Mouse (Mus musculus): ENCODE data around the gene Cux2.

Gene Cux2

DNA sequence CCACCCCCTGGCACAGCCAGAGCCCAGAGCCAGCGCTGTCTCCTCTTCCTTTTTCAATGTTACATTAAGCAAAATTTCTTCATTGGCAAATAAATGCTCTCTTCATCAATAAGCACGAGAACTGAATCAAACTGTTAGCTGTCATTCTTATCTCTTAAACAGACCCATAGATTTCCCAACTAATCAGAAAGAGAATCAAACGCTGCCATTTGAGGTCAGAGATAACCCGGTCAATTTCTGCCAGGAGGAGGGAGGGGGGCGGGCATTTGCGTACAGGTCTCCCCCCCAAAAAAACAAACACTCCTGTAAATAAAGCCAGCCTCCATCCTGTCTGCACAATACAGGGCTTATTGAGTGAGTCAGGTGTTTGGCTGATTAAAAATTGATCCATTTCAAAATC, 33.2 kb downstream of the Cux2 start:
- no peak for DNase-seq (ENCODE audit: low spot score in 2 of 2)

DNA sequence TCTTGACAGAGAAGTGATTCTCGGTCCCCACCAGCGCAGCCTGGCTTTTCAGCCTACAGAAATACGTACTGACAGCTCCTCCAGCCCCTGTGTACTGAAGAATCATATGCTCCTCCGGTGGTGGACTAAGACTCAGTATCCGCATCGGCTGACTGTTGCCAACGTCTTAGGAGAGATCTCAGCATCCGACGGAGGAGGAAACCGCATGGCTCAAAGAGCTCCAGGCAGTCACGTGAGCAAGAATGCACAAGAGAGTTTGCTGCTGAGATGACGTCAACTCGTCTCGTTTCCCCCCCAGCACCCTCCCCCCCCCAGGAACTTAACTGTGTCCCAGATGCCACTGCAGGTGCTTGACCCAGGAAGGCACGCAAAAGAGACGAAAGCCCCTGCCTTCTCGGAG, 34.8 kb downstream of the Cux2 start:
- no peak for DNase-seq (ENCODE audit: low spot score in 2 of 2)

DNA sequence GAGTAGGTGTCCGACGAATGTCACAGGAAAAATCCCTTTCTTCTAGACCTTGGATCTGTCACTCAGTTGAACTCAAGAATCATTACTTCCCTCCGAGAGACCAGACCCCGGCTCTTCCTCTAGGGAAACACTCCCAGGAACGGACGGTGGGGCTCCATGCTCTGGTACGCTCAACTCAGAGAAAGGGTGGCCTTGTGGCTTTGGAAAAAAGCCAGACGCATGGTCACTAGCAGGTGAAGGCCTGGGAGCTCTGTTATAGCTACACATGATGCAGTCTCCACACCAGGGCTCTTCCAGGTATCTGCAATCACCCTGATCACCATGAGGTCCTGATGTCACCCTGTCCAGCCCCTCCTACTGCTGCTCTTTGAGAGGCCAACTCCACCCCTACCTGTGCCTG, 35.2 kb downstream of the Cux2 start:
- DNase-seq (ENCODE audit: low spot score in 2 of 2) = no peak

DNA sequence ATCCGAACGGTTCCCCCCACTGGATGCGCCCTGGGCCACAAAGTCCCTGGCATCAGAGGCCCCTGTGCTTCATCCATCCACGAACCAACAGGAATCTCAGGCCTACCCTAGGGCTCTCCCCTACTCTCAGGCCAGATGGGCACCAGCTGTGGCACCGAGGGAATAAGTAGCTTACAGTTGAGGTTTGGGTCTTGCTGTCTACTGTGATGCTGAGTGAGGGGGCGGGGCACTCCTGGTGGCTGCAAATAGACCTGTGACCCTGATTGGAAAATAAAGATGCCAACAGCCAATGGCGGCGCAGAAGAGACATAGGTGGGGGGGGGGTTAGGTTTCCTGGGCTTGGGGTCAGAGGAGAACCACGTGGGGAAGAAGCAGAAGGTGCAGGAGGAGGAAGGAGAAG, 38.6 kb downstream of the Cux2 start:
- DNase-seq (ENCODE audit: low spot score in 2 of 2) = no peak

DNA sequence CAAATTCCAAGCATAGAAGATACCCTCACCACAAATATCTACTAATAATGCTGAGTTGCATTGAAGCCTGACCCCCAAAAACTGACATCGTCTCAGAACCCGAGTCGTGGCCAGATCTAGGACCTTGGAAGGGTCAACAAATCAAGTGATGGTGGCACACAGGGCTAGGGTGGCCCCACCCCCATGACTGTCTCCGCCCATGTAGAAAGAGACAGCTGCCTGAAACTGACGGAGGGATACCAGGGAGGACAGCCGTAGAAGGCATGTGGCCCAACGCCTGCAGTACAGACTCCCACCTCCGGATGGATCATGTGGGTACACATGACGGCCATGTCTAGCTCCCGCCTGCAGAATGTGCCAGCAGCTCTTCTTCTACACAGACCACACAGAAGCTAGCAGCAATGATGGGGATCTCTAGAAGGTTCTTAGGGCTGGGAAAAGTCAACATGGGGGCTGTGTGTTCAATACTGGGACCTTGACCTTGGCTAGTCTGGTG, 41.9 kb downstream of the Cux2 start:
- DNase-seq (ENCODE audit: low spot score in 2 of 2) = no peak

DNA sequence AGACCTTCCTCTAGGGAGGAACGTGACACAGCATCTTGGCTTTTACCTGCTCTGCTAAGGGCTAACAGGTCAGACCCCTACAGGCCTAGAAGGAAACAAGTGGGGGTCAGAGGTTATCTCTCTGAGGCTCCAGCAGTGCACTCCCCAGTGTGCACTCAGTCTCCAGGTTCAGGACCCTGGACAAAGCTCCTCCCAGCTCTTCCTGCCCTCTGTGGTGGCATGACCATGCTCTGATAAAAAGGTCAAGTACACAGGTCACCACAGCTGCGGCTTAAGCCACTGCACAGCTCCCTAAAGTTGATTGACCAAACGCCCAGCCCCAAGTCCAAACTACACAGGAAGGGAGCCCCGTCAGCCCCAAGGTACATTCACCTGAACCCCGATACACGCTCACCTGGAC, 46.4 kb downstream of the Cux2 start:
- peak in 1 of 2 experiments; percentile 4 for DNase-seq (ENCODE audit: low spot score in 2 of 2)

DNA sequence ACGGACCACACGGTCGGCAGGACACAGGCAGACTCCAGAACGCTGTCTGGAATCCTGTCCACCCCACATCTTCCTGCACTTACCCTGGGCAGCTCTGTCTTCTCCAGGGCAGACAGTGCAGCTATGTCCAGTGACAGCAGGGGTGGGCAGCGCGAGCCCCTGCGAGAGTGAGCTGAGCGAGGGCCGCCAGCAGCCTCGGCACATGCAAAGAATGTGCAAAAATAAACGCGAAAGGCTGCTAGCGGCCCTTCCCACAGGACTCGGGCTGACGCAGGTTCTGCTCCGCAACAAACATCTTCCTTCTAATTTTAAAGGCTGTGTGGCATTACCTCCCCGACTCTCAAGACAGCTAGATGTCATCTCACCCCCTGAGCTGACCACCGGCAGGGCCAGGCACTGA, 47.8 kb downstream of the Cux2 start:
- no peak for DNase-seq (ENCODE audit: low spot score in 2 of 2)

DNA sequence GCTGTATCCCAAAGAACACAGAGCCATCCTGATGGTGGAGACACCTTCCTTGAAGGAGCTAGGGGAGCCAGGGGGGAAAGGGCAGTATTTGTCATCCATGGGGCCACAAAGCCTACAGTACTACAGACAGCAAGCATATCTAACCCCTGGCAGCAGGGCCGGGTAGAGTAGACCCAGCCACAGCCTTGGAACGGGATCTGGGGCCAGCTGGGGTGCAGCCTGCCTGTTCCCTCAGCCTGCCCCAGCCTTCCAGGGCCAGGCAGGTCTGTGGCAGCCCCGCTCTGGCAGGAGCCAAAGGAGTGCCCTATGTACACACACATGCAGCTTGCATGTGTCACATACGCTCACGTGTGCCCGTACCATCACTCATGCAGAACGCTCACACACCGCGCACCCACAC, 48.6 kb downstream of the Cux2 start:
- DNase-seq (ENCODE audit: low spot score in 2 of 2) = no peak

DNA sequence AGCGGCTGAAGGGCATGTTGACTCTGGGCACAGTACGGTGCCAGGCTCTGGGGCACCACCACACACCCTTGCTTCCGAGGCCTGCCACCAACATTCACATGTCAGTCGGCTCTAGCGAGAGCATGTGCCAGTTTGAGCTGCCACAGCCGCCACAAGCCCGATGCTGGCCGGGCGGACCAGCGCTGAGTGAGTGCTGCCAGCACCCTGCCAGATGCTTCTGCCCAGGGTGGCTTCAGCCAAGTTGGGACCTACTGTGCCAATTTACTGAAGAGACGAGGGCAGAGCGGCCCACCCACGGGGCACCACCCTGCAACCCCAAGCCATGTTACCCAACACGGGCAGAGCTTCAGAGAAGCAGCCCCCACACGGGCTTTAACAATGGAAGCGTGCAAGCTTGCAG, 49.5 kb downstream of the Cux2 start:
- DNase-seq (ENCODE audit: low spot score in 2 of 2) = no peak

DNA sequence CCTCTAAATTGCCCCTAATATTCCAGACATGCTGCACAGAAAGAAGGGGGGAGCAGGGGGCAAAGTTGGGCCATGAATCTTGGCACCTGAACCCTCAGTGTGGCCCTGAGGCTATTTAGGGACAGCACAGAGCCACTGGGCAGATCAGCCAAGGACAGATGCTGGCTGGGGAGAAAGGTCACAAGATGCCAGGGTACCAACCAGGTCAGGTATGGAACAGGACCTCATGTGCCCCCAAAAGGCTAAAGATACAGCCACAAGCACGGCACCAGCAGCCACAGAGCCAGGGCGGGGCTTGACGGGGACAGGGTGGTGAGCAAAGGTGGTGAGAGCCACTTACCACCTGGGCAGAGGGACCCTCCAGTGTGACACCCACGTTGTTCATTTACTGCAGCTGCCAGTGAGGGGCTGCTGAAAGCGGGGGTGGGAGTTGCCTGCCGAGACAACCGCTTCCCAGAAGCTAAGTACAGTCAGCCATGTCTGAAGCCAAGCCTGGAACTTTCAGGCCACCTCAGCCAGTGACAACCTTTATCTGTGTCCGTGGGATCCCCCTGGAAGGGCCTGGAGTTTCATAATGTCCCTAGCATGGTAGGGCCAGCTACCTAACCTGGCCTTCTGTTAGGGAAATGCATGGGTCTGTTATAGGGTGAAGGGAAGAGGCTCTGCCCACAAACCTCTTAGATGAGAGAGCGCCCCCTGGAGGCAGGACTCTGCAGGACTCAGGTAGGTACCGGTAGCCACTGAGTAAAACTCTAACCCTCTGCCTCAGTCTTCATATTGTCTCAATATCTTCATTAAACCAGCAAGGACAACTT, 50.7 kb downstream of the Cux2 start:
- peak in 1 of 2 experiments; percentile 37 for DNase-seq (ENCODE audit: low spot score in 2 of 2)

DNA sequence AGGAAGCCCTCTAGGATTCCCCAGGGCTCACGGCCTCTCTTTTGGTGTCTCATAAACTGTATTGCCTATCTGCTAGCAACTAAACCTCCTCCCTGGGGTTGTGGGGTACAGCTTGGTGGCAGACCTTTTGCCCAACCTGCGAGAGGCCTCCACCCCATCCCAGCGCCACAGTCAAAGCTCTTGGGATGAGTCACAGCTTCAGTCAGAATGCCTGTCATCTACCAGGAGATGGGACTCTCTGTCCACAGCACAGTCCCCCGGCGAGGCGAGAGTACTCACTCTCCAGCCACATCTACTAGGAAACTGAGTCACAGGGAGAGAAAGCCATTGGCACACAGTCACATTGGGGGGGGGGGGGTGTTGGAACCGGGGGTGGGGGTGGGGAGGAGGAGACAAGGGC, 51.6 kb downstream of the Cux2 start:
- DNase-seq (ENCODE audit: low spot score in 2 of 2) = no peak

DNA sequence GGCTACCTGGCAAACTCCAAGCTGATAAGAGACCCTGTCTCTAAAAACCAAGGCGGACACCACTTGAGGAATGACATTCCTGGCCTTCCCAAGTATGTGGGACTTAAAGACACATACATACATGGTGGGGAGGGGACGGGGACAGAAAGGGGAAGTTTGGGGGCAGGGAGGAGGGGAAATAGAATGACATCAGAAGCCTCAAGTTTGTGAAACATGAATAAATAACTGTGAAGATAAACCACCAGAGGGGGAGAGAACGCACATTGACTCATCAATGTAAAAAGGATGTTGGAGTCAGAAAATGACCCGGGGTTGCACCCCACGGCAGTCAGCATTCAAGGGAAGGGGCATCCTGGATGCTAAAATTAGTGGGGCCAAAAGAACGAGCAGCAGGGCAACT, 53.2 kb downstream of the Cux2 start:
- DNase-seq (ENCODE audit: low spot score in 2 of 2) = no peak

DNA sequence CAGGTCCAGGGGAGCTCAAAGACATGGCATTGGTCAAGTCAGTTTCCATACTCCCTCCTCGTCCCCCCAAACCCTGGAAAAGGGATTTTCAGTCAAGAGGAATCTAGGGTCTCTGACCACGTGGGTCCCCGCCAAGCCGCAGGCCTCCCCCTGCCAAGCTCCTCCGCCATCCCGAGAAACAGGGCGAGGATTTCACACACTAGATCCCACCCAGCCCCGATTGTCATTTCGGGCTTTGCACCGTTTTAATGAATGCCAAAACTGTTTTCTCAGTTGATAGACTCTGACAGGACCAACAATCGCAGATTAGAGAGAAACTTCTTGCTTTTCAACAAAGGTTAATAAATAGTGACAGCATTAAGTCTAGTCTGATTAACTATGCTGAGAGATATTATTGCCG, 55.1 kb downstream of the Cux2 start:
- no peak for DNase-seq (ENCODE audit: low spot score in 2 of 2)

DNA sequence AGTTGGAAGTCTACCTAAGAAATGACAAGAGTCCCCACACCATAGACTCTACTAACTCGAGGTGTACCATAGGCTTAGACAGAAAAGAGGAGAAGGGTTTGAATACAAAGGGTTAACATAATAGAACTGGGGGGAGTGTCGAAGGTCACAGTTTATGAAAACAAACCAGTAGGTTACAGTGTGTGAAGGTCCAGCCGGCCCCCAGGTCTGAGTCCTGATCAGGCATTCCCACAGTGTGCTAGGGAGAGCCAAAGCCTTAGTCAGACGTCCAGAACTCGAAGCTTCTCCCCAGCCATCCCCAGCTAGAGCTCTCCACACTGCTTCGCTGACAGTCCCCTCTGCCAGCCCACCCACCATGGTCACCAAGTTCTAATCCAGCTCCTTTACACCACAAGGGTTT, 58.0 kb downstream of the Cux2 start:
- DNase-seq (ENCODE audit: low spot score in 2 of 2) = no peak

DNA sequence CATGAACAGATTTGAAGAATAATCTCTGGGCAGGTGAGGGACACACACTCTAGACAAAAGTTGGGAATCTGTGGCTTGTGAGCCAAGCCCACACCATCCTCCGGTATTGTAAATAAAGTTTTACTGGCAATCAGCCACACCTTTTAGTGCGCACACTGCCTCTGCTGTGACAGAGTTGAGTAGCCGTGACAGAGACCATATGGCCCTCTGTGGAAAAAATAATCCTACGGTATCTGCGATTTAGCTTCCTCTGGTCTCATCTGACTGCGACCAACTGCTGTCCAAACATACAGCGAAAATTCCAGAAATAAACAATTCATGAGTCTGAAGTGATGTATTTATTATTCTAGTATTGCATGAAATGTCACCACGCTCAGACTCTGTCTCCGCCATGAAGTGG, 64.0 kb downstream of the Cux2 start:
- DNase-seq (ENCODE audit: low spot score in 2 of 2) = no peak

DNA sequence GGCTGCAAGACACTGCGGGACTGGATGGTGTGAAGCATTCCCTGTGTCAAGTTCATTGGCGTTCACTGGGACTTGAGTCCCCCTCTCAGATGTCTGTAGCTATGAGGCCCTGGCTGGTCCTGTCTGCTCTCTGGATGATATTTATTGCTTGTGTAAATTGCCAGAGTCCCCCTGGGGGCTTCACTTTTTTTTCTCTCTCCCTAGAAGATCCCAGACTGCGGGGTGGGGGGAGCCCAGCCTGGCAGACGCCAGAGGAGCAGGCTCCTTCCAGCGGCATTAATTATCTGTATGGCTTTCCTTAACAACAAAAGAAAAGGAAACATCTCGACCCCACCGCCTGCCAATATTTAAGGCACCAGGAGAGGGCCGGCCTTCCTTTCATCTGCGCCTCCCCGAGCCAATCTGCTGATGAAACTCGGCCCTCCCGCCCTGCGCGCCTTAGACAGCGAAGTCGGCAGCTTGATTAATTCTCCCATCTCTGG, 68.2 kb downstream of the Cux2 start:
- no peak for DNase-seq (ENCODE audit: low spot score in 2 of 2)

DNA sequence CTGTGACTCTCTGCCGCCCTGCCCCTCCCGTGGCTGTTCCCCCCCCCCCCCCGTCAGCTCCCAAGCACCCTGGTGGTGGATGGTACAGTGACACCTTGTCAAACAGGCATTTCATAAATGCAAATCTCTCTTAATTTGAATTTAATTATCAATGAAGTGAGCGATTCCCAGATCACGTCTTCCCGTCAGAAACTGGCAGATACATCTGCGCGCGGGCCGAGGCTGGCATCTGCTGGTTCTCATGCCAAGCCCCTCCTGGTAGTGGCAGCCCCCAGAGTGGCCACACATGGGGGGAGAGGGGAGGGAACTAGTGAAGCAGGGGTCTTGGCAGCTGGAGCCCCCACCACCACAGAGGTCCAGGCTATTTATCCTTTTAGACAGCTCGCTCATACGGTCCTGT, 73.6 kb downstream of the Cux2 start:
- DNase-seq (ENCODE audit: low spot score in 2 of 2) = no peak

DNA sequence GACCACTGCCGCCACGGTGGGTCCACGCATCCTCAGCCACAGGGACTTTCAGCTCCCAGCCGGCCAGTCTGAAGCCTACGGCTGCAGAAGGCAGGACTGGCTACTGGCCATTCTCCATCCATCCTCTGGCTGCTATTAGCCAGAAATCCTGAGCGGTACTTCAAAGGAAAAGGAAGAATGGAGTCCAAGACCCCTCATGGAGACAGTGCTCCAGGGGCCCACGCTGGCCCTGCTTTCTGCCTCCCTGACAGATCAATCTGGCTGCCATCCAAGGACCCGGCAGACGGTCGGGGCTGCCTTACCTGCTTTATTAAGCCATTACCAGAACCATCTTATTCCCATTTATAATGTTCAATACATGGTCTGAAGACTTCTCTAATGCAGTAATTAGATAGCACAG, 76.4 kb downstream of the Cux2 start:
- DNase-seq (ENCODE audit: low spot score in 2 of 2) = no peak

DNA sequence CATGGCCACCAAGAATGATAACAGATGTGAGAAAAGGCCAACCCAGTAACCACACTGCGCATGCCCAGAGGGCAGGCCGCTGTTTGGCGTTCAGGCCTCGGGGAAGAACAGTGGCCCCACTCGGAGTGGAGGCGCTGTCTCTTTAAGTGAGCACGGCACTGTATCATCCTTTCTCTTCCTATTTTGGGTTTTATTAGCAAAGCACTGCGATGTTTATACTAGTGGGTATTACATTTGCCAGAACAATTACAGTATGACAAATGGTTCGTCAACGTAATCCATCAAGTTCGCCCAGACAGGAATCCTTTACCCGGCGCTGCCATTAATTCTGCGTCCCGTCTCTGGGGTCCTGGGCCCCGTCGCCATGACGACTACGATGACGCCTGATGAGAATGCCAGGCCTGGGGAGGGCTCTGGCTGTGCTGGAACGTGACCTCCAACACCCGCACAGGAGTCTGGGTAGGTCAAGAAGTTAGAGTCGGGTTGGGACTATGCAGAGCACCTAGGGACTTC, 77.2 kb downstream of the Cux2 start:
- no peak for DNase-seq (ENCODE audit: low spot score in 2 of 2)

DNA sequence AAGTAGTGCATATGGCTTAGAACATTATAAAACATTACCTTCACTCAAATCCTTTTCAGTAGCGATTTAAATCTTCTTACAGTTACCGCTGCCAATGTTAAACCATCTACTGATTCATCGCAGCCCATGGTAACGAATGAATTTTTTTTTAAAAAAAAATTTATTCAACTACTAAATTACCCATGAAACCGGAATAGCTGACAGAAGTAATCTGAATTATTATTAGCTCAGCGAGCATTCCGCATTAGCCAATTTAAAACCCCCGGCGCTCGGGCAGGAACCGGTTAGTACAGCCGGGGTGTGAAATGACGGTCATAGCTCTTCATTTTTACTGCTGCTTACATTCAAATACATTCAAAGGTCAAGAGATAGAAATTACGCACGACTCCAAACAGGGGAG, 80.9 kb downstream of the Cux2 start:
- DNase-seq (ENCODE audit: low spot score in 2 of 2) = no peak

DNA sequence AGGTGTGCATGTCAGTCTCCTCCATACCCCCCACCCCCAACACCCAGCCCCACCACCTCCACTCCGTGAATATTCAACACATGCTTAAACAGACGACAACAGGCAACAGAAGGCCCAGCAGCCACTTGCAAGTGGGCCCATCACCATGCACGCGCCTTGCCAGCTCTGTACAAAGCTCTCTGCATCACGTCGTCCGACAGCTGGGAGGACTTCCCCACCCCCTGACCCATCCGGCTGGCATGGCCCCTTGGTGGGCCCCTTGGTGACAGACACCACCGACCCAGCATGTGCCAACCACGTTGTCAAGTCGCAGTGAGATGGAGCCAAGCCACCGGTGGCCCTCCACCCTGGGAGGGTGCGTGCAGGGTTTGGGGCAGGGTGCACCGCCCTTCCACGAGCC, 81.5 kb downstream of the Cux2 start:
- DNase-seq (ENCODE audit: low spot score in 2 of 2) = peak in 1 of 2 experiments; percentile 33

DNA sequence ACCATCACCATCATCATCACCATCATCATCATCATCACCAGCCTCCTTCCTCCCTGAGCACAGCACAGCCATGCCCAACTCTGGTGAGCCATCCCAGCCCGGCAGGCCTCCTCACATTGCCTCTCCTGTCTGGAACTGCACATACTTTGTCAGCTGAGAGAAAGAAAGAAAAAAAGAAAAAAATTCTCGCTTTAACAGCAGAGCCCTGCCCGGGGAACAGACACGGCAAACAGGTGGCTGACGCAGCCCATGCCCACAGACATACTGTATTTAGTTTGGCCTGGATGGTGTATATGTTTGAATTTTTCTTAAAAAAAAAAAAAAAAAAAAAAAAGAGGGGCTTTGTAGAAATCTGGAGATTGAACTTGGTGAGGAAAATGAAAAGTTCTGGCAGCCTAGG, 82.4 kb downstream of the Cux2 start:
- no peak for DNase-seq (ENCODE audit: low spot score in 2 of 2)

DNA sequence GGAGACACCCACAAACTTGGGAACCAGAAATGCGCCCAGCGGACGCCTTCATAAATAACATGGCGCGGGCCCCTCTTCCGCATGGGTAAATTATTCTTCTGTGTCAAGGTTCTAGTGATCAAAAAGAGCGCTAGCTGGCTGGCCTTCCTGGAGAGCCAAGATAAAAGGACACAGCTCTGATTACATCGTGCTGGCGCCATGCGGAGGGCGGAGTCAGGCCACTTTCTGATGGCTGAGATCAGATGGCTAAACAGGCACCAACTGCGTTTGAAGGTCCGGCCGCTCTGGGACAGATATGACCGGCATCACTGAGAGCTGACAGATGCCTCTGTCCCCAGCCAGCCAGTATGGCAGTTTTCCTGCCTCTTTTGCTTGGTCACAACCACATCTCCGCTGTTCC, 83.0 kb downstream of the Cux2 start:
- DNase-seq (ENCODE audit: low spot score in 2 of 2) = no peak

DNA sequence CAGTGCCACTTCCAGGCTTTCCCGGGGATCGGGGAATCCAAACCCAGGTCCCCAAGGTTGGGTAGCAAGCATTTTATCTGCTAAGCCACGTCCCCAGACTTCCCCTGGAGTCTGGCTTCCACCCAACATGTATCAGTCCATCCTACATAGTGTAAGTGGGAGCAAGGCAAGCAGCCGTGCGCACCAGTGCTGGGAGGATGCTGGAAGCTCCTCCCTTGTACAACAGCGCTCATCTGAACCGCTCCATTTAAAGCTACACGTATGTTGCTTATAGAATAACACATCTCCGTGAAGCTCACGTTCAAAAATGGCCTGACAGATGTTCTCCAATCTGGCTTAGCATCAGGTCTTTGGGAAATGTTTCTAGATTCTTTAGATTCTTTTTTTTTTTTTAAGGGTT, 86.9 kb downstream of the Cux2 start:
- DNase-seq (ENCODE audit: low spot score in 2 of 2) = no peak

Data from frontal cortex, postnatal 10 days (tissue).